Mouse (Mus musculus) small intestine, adult 2 months (tissue): ENCODE measurements around the gene Slc16a9.

Experiments
- CTCF ChIP-seq: fragments of 200-500 bp; IDR thresholded peaks from 2 replicates; pipeline ENCODE4 v1.5.1; 2012; ENCODE audit warnings: low read depth, mild to moderate bottlenecking, control low read depth, inconsistent platforms, low read length, moderate library complexity, mixed read lengths; ENCODE audit not compliant: insufficient replicate concordance, insufficient read length; ENCODE audit errors: extremely low read depth
- POLR2A ChIP-seq: fragments of 200-500 bp; IDR thresholded peaks from 2 replicates; pipeline ENCODE4 v1.6.1; 2012; ENCODE audit warnings: low read depth, mild to moderate bottlenecking, control low read depth, inconsistent platforms, low read length, moderate library complexity

- TF ChIP-seq POLR2A (no peak), CTCF (no peak)
Measured at GRCm38 (mm10) chr10:70242751-70243444, 2.0 kb upstream of the Slc16a9 start.
